Mouse (Mus musculus) cerebellum, adult 2 months (tissue): ENCODE data around the gene Rapgef6.

Experiments used
- CTCF ChIP-seq: fragments of 200-500 bp; IDR thresholded peaks from 2 replicates; pipeline ENCODE4 v1.5.1; 2011; ENCODE audit warnings: low read depth, mild to moderate bottlenecking, control low read depth, low read length, moderate library complexity, borderline replicate concordance; ENCODE audit not compliant: insufficient read depth
- POLR2A ChIP-seq: fragments of 200-500 bp; IDR thresholded peaks from 2 replicates; pipeline ENCODE4 v1.6.1; 2011; ENCODE audit warnings: low read length, control low read depth, borderline replicate concordance; ENCODE audit not compliant: insufficient read depth

- TF ChIP-seq CTCF, result no peak
- TF ChIP-seq POLR2A, result no peak
Measured at GRCm38 (mm10) chr11:54597902-54598447, 75.3 kb downstream of the Rapgef6 start.
